Mouse (Mus musculus): ENCODE results near the gene Pla1a. TPM values are rescaled to one million over a fixed set of nuclear protein-coding genes. Genes with fewer than 3 reads are reported as not detected.

Pla1a gene
- polyA plus RNA-seq, 1 experiment from 2014 or later: not detected

- Histone ChIP-seq H3K4me2 (replicated peaks; ENCODE audit: low read depth, low read length) (no peak overlapping the region), H3K4me1 (ENCODE audit: control insufficient read depth, insufficient read depth, low read length) (no peaks in the 10 kb centered on the region), H3K27me3 (ENCODE audit: control insufficient read depth, insufficient read depth, low read length) (no peaks in the 10 kb centered on the region), H3K36me3 (ENCODE audit: control insufficient read depth, insufficient read depth, low read length) (no peaks in the 10 kb centered on the region), H3K27ac (ENCODE audit: low read length) (no peak overlapping the region), H3K9ac (replicated peaks; ENCODE audit: low read depth, low read length) (no peak overlapping the region), H3K9me3 (ENCODE audit: control insufficient read depth, low read depth, low read length) (no peaks in the 10 kb centered on the region), H3K4me3 (ENCODE audit: low read depth, low read length) (no peak overlapping the region)
- ATAC-seq (ENCODE audit: insufficient number of reproducible peaks, insufficient read depth, low FRiP score, low read depth): no peak
- 78% methylated on average over 23 of the region's 23 CpGs for WGBS
Observed at GRCm38 (mm10) chr16:38392126-38392894, 40.6 kb downstream of the Pla1a start.

GRCm38 (mm10) chr16:38390322-38390721, 42.6 kb downstream of the Pla1a start:
- 88% methylated on average over 7 of the region's 7 CpGs for WGBS
- Histone ChIP-seq H3K4me1 (ENCODE audit: control insufficient read depth, insufficient read depth, low read length) (no peaks in the 10 kb centered on the region), H3K27me3 (ENCODE audit: control insufficient read depth, insufficient read depth, low read length) (no peaks in the 10 kb centered on the region), H3K27ac (ENCODE audit: low read length) (no peak overlapping the region), H3K9ac (replicated peaks; ENCODE audit: low read depth, low read length) (no peak overlapping the region), H3K4me3 (ENCODE audit: low read depth, low read length) (no peak overlapping the region), H3K9me3 (ENCODE audit: control insufficient read depth, low read depth, low read length) (no peaks in the 10 kb centered on the region), H3K4me2 (replicated peaks; ENCODE audit: low read depth, low read length) (no peak overlapping the region), H3K36me3 (ENCODE audit: control insufficient read depth, insufficient read depth, low read length) (no peaks in the 10 kb centered on the region)
- ATAC-seq (ENCODE audit: insufficient number of reproducible peaks, insufficient read depth, low FRiP score, low read depth): no peak

- Histone ChIP-seq H3K27ac (ENCODE audit: low read length) (no peak overlapping the region), H3K4me2 (replicated peaks; ENCODE audit: low read depth, low read length) (no peak overlapping the region), H3K27me3 (ENCODE audit: control insufficient read depth, insufficient read depth, low read length) (no peaks in the 10 kb centered on the region), H3K4me3 (ENCODE audit: low read depth, low read length) (no peak overlapping the region), H3K9ac (replicated peaks; ENCODE audit: low read depth, low read length) (no peak overlapping the region), H3K4me1 (ENCODE audit: control insufficient read depth, insufficient read depth, low read length) (no peaks in the 10 kb centered on the region), H3K36me3 (ENCODE audit: control insufficient read depth, insufficient read depth, low read length) (no peaks in the 10 kb centered on the region), H3K9me3 (ENCODE audit: control insufficient read depth, low read depth, low read length) (no peaks in the 10 kb centered on the region)
- no peak for ATAC-seq (ENCODE audit: insufficient number of reproducible peaks, insufficient read depth, low FRiP score, low read depth)
- 68% methylated on average over 8 of the region's 8 CpGs for WGBS
Observed at GRCm38 (mm10) chr16:38389284-38389893, 43.6 kb downstream of the Pla1a start.

GRCm38 (mm10) chr16:38388757-38389156, 44.2 kb downstream of the Pla1a start:
- Histone ChIP-seq H3K9me3 (ENCODE audit: control insufficient read depth, low read depth, low read length) (no peaks in the 10 kb centered on the region), H3K27me3 (ENCODE audit: control insufficient read depth, insufficient read depth, low read length) (no peaks in the 10 kb centered on the region), H3K4me3 (ENCODE audit: low read depth, low read length) (no peak overlapping the region), H3K4me2 (replicated peaks; ENCODE audit: low read depth, low read length) (no peak overlapping the region), H3K9ac (replicated peaks; ENCODE audit: low read depth, low read length) (no peak overlapping the region), H3K4me1 (ENCODE audit: control insufficient read depth, insufficient read depth, low read length) (no peaks in the 10 kb centered on the region), H3K36me3 (ENCODE audit: control insufficient read depth, insufficient read depth, low read length) (no peaks in the 10 kb centered on the region), H3K27ac (ENCODE audit: low read length) (no peak overlapping the region)
- ATAC-seq (ENCODE audit: insufficient number of reproducible peaks, insufficient read depth, low FRiP score, low read depth): no peak
- WGBS: 70% methylated on average over 6 of the region's 6 CpGs

DNA sequence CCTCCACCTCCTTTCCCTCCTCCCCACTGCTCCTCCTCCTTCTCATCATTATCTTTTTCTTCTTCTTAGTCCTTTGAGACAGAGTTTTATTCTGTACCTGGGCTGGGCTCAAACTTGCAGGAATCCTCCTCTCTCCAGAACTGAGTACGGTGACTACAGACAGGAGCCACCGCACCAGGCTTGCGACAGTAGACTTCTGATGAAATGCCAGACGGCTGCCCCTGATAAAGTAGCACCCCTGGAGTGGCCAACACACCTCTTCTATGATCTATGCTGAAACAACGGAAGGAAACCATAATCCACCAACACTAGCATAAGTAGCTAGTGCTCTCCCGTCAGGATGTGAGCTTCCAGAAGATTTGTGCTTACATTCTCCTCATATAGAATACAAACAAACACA, 45.6 kb downstream of the Pla1a start:
- H3K9ac ChIP-seq (replicated peaks; ENCODE audit: low read depth, low read length): no peak overlapping the region
- no peak for ATAC-seq (ENCODE audit: insufficient number of reproducible peaks, insufficient read depth, low FRiP score, low read depth)
- H3K4me1 ChIP-seq (ENCODE audit: control insufficient read depth, insufficient read depth, low read length): no peaks in the 10 kb centered on the region
- H3K4me3 ChIP-seq (ENCODE audit: low read depth, low read length): no peak overlapping the region
- H3K36me3 ChIP-seq (ENCODE audit: control insufficient read depth, insufficient read depth, low read length): no peaks in the 10 kb centered on the region
- H3K27ac ChIP-seq (ENCODE audit: low read length): no peak overlapping the region
- 87% methylated on average over 6 of the region's 6 CpGs for WGBS
- no peak overlapping the region for H3K4me2 ChIP-seq (replicated peaks; ENCODE audit: low read depth, low read length)
- H3K27me3 ChIP-seq (ENCODE audit: control insufficient read depth, insufficient read depth, low read length): no peaks in the 10 kb centered on the region
- H3K9me3 ChIP-seq (ENCODE audit: control insufficient read depth, low read depth, low read length): no peaks in the 10 kb centered on the region

DNA sequence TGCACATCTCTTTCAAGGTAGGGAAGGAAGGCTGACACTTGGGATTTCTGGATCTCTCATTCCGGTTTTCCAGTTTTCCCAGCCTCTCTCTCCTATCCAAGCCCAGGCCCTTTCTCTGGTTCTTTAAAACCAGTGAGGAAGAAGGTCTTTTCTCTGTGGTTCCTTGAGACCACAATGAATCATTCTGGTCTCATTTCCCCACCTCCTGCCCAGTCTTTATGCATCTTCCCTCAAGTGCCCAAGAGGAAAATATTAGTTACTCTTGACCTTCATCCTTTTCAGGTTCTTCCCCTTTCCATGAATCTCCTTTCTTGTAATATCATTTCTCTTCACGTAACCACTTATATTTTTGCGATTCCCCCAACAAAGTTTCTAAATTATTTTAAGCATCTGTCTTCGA, 47.2 kb downstream of the Pla1a start:
- no peak overlapping the region for H3K27ac ChIP-seq (ENCODE audit: low read length)
- H3K9ac ChIP-seq (replicated peaks; ENCODE audit: low read depth, low read length): no peak overlapping the region
- ATAC-seq (ENCODE audit: insufficient number of reproducible peaks, insufficient read depth, low FRiP score, low read depth): no peak
- H3K9me3 ChIP-seq (ENCODE audit: control insufficient read depth, low read depth, low read length): no peaks in the 10 kb centered on the region
- H3K4me2 ChIP-seq (replicated peaks; ENCODE audit: low read depth, low read length): no peak overlapping the region
- H3K4me3 ChIP-seq (ENCODE audit: low read depth, low read length): no peak overlapping the region
- H3K36me3 ChIP-seq (ENCODE audit: control insufficient read depth, insufficient read depth, low read length): no peaks in the 10 kb centered on the region
- no peaks in the 10 kb centered on the region for H3K27me3 ChIP-seq (ENCODE audit: control insufficient read depth, insufficient read depth, low read length)
- WGBS: 94% methylated on average over 4 of the region's 4 CpGs
- no peaks in the 10 kb centered on the region for H3K4me1 ChIP-seq (ENCODE audit: control insufficient read depth, insufficient read depth, low read length)

- 88% methylated on average over 6 of the region's 6 CpGs for WGBS
- Histone ChIP-seq H3K4me1 (ENCODE audit: control insufficient read depth, insufficient read depth, low read length) (no peaks in the 10 kb centered on the region), H3K9ac (replicated peaks; ENCODE audit: low read depth, low read length) (no peak overlapping the region), H3K27me3 (ENCODE audit: control insufficient read depth, insufficient read depth, low read length) (no peaks in the 10 kb centered on the region), H3K4me3 (ENCODE audit: low read depth, low read length) (no peak overlapping the region), H3K36me3 (ENCODE audit: control insufficient read depth, insufficient read depth, low read length) (no peaks in the 10 kb centered on the region), H3K9me3 (ENCODE audit: control insufficient read depth, low read depth, low read length) (no peaks in the 10 kb centered on the region), H3K27ac (ENCODE audit: low read length) (no peak overlapping the region), H3K4me2 (replicated peaks; ENCODE audit: low read depth, low read length) (no peak overlapping the region)
- no peak for ATAC-seq (ENCODE audit: insufficient number of reproducible peaks, insufficient read depth, low FRiP score, low read depth)
Observed at GRCm38 (mm10) chr16:38385184-38385634, 47.7 kb downstream of the Pla1a start.

GRCm38 (mm10) chr16:38383683-38384082, 49.3 kb downstream of the Pla1a start:
- Histone ChIP-seq H3K36me3 (ENCODE audit: control insufficient read depth, insufficient read depth, low read length) (no peaks in the 10 kb centered on the region), H3K4me2 (replicated peaks; ENCODE audit: low read depth, low read length) (no peak overlapping the region), H3K4me1 (ENCODE audit: control insufficient read depth, insufficient read depth, low read length) (no peaks in the 10 kb centered on the region), H3K9ac (replicated peaks; ENCODE audit: low read depth, low read length) (no peak overlapping the region), H3K4me3 (ENCODE audit: low read depth, low read length) (no peak overlapping the region), H3K27ac (ENCODE audit: low read length) (no peak overlapping the region), H3K27me3 (ENCODE audit: control insufficient read depth, insufficient read depth, low read length) (no peaks in the 10 kb centered on the region), H3K9me3 (ENCODE audit: control insufficient read depth, low read depth, low read length) (no peaks in the 10 kb centered on the region)
- no peak for ATAC-seq (ENCODE audit: insufficient number of reproducible peaks, insufficient read depth, low FRiP score, low read depth)
- WGBS: 77% methylated on average over 2 of the region's 2 CpGs

Measured in stomach, embryonic 14.5 days (tissue).